Mouse (Mus musculus): ENCODE measurements around the gene Epb41l3. TPM values are rescaled to one million over a fixed set of nuclear protein-coding genes. Genes with fewer than 3 reads are reported as not detected.

The Epb41l3 gene
- polyA plus RNA-seq, 1 experiment from 2014 or later: 55.0 TPM

DNA sequence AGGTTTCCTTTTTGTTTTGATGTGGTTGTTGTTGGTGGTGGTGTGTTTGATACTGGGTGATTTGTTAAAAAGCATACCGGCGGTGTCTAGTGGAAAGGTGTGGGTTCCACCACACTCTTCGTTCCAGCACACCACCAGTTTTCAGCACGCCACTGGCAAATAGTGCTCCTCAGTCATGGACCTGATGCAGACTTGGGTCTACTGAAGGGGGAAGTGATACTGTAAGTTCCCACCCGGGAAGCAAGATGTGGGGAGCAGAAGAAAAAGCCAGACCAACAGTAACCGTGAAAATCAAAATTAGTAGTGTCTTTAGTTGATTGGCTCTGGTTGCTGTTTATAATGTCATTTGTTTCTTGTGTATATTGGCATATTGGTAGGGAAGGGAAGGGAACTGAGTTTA, 124.3 kb downstream of the Epb41l3 start:
- no peaks in the 10 kb centered on the region for H3K9me3 ChIP-seq (replicated peaks)
- WGBS: 90% methylated on average over 6 of the region's 6 CpGs
- no peaks in the 10 kb centered on the region for H3K36me3 ChIP-seq (ENCODE audit: poor library complexity, severe bottlenecking)
- H3K4me2 ChIP-seq: no peak overlapping the region
- H3K9ac ChIP-seq: no peak overlapping the region
- no peak overlapping the region for H3K4me3 ChIP-seq
- H3K4me1 ChIP-seq: peaks cover 5% of the 10 kb centered on the region; the same call in 1 of the 2 replicates
- H3K27ac ChIP-seq: no peak overlapping the region
- no peak for ATAC-seq
- H3K27me3 ChIP-seq: no peaks in the 10 kb centered on the region

- no peak overlapping the region for H3K4me2 ChIP-seq
- whole genome bisulfite sequencing: 96% methylated on average over 8 of the region's 8 CpGs
- no peaks in the 10 kb centered on the region for H3K9me3 ChIP-seq (replicated peaks)
- no peak overlapping the region for H3K4me3 ChIP-seq
- H3K36me3 ChIP-seq (ENCODE audit: poor library complexity, severe bottlenecking): no peaks in the 10 kb centered on the region
- peaks cover 5% of the 10 kb centered on the region; the same call in 1 of the 2 replicates for H3K4me1 ChIP-seq
- no peak overlapping the region for H3K27ac ChIP-seq
- no peaks in the 10 kb centered on the region for H3K27me3 ChIP-seq
- H3K9ac ChIP-seq: no peak overlapping the region
- ATAC-seq: no peak
Measured at GRCm38 (mm10) chr17:69200936-69201335, 125.5 kb downstream of the Epb41l3 start.

GRCm38 (mm10) chr17:69205282-69205999, 130.0 kb downstream of the Epb41l3 start:
- Histone ChIP-seq H3K4me3 (no peak overlapping the region), H3K4me2 (no peak overlapping the region), H3K9me3 (replicated peaks) (no peaks in the 10 kb centered on the region), H3K36me3 (ENCODE audit: poor library complexity, severe bottlenecking) (peaks cover 7% of the 10 kb centered on the region; the same call in 1 of the 2 replicates), H3K4me1 (peaks cover 7% of the 10 kb centered on the region), H3K27me3 (no peaks in the 10 kb centered on the region), H3K9ac (no peak overlapping the region), H3K27ac (no peak overlapping the region)
- 91% methylated on average over 5 of the region's 5 CpGs for WGBS
- ATAC-seq: no peak; the same call in 1 of the 2 replicates

DNA sequence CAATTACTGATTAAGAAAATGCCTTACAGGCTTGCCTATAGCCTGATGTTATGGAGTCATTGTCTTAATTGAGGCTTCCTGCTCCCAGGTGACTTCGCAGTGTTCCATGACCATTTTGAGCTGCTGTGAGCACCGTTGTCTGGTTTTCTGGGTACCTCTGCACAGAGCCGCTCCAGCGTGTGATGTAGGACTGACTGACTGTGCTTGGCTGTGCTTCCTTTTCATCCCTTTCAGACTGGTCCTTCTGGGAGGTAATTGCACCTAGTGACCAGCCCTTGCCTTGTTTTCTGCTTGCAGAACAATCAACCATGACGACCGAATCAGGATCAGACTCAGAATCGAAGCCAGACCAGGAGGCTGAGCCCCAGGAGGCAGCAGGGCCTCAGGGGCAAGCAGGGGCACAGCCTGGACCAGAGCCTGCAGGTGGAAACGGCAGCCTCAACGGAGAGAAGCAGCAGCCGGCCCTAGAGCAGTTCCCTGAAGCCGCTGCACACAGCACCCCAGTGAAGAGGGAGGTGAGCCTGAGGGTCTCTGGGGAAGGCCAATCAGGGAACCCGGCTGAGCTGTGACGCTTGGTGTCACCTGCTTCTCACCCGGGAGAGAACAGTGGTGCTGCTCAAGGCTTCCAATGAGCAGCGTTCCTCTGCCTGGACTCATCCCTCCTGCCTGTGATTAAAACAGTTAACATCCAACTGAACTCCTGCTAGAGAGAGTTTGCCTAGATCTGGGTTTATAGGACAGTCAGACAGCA, 132.3 kb downstream of the Epb41l3 start:
- H3K4me3 ChIP-seq: no peak overlapping the region
- 24% methylated on average over 15 of the region's 15 CpGs for WGBS
- H3K27ac ChIP-seq: no peak overlapping the region; the same call in 1 of the 2 replicates
- H3K36me3 ChIP-seq (ENCODE audit: poor library complexity, severe bottlenecking): peaks cover 12% of the 10 kb centered on the region; the same call in 1 of the 2 replicates
- H3K4me1 ChIP-seq: peaks cover 7% of the 10 kb centered on the region
- H3K9ac ChIP-seq: no peak overlapping the region
- peak; percentile 71 for ATAC-seq
- no peak overlapping the region for H3K4me2 ChIP-seq
- H3K27me3 ChIP-seq: no peaks in the 10 kb centered on the region
- no peaks in the 10 kb centered on the region for H3K9me3 ChIP-seq (replicated peaks)

DNA sequence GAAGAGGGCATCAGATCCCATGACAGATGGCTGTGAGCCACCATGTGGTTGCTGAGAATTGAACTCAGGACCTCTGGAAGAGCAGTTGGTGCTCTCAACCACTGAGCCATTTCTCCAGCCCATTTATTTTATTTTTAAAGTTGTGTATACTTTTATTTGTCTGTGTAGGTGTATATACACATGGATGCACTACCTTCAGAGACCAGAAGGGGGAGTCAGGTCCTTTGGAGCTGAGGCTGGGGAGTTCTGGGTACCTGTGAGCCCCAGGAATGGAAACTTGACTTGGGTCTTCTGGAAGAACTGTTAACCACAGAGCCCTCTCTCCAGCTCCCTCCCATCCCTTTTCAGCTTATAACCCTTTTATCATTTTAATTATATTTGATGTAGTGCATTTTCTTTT, 135.6 kb downstream of the Epb41l3 start:
- H3K27me3 ChIP-seq: no peaks in the 10 kb centered on the region
- no peaks in the 10 kb centered on the region for H3K9me3 ChIP-seq (replicated peaks)
- no peak overlapping the region for H3K4me2 ChIP-seq
- no peak overlapping the region for H3K9ac ChIP-seq
- peaks cover 22% of the 10 kb centered on the region; the same call in 1 of the 2 replicates for H3K36me3 ChIP-seq (ENCODE audit: poor library complexity, severe bottlenecking)
- H3K4me1 ChIP-seq: peaks cover 7% of the 10 kb centered on the region
- no peak overlapping the region for H3K4me3 ChIP-seq
- no peak overlapping the region for H3K27ac ChIP-seq
- no peak for ATAC-seq

DNA sequence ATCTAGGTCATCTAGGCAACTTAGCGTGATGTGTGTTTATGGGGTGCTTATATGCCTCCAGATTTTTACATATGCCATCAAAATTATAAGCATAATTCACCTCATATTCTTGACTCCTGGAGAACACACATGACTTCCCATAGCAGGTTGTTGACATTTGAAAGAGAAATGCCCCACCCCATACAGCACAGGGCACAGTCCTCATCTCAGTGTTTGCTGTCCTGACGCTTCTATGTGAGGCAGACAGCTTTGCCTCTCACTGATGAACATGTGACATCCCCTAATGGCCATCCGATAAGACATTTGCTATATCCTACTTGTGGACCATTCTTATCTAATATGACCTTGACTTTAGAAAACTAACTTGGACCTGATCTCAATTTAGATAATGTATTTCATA, 140.6 kb downstream of the Epb41l3 start:
- WGBS: 97% methylated on average over 3 of the region's 3 CpGs
- no peak overlapping the region for H3K9ac ChIP-seq
- H3K4me3 ChIP-seq: no peak overlapping the region
- no peaks in the 10 kb centered on the region for H3K27me3 ChIP-seq
- peaks cover 17% of the 10 kb centered on the region for H3K36me3 ChIP-seq (ENCODE audit: poor library complexity, severe bottlenecking)
- no peaks in the 10 kb centered on the region for H3K9me3 ChIP-seq (replicated peaks)
- ATAC-seq: no peak
- H3K4me1 ChIP-seq: no peaks in the 10 kb centered on the region
- H3K4me2 ChIP-seq: no peak overlapping the region
- no peak overlapping the region for H3K27ac ChIP-seq

DNA sequence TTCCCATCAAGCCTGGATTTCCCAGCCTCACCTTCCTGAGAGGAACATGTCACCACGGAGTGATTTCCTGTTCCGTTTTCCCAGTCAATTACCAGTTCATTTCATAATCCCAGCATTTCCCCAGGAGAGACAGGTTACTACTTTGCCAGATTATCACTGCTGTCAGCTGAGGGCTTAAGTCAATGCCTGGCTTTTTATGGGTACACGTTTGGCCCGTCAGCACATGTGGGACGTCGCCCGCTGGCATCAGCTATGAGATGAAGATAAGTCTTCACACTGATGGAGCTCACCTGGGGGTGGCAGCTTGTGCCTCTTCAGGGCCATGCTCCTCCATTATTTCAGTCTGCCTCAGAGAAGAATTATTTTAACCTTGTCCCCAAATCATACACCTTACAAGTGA, 145.4 kb downstream of the Epb41l3 start:
- H3K27me3 ChIP-seq: no peaks in the 10 kb centered on the region
- H3K4me2 ChIP-seq: no peak overlapping the region
- no peak overlapping the region for H3K4me3 ChIP-seq
- H3K9ac ChIP-seq: no peak overlapping the region
- no peak for ATAC-seq
- 86% methylated on average over 7 of the region's 7 CpGs for WGBS
- peaks cover 14% of the 10 kb centered on the region for H3K36me3 ChIP-seq (ENCODE audit: poor library complexity, severe bottlenecking)
- no peak overlapping the region for H3K27ac ChIP-seq
- H3K9me3 ChIP-seq (replicated peaks): no peaks in the 10 kb centered on the region
- 0 out of 2 replicates have a peak, but pooled peaks cover 6% of the 10 kb centered on the region for H3K4me1 ChIP-seq

DNA sequence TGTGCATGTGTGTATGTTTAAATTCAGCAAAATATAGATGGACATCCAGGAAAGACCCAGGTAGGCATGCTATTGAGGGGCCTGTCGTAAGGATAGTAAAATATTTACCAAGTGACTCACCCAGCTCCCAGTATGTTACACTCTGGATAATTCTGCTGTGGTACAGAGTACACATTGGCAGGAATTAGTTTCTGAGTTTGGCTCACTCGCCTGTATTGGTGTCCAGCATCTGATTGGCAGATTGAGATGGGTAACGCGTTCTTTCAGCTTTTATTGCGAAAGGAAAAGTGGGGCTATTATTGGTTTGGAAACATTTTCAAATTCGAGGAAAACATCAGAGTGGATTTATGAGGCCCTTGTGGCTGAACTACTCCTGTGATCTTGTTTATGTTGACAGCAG, 145.9 kb downstream of the Epb41l3 start:
- no peaks in the 10 kb centered on the region for H3K9me3 ChIP-seq (replicated peaks)
- no peak for ATAC-seq
- H3K27ac ChIP-seq: no peak overlapping the region
- 0 out of 2 replicates have a peak, but pooled peaks cover 6% of the 10 kb centered on the region for H3K4me1 ChIP-seq
- H3K36me3 ChIP-seq (ENCODE audit: poor library complexity, severe bottlenecking): peaks cover 14% of the 10 kb centered on the region
- H3K4me2 ChIP-seq: no peak overlapping the region
- no peak overlapping the region for H3K9ac ChIP-seq
- no peaks in the 10 kb centered on the region for H3K27me3 ChIP-seq
- 82% methylated on average over 6 of the region's 6 CpGs for WGBS
- H3K4me3 ChIP-seq: no peak overlapping the region

DNA sequence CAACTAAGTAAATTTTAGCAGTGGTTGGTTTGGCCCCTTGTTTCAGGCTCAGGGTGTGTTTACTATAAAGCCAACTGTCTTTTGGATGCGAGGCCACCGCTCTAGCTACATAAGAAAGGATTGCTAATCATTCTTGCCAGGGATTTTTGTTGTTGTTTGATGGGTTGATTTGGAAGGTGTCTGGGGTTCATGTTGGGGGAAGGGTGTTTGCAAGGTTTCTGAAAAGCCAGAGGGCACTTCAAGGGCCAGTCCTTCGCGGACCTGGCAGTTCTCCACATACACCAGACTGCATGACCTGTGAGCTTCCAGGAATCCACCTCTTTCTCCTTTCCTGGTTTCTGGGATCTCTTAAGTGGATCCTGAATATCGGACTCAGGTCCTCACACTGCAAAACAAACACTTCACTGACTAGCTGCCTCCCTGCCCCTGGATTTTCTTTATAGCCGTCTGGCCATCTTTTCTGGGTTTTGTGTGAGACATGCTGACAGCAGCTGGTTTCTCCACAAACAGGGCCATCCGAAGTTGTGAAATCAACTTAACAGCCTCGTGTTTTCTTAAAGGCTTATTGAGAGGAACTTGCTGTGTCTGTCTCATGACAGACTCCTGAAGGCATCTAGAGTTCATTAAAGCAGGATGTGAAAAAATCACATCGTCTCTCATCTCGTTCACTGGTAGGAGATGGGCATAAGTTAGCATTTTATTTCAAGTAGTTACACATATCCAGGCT, 146.6 kb downstream of the Epb41l3 start:
- Histone ChIP-seq H3K4me2 (no peak overlapping the region), H3K4me3 (no peak overlapping the region), H3K27ac (no peak overlapping the region), H3K27me3 (no peaks in the 10 kb centered on the region), H3K9ac (no peak overlapping the region), H3K4me1 (peaks cover 11% of the 10 kb centered on the region), H3K36me3 (ENCODE audit: poor library complexity, severe bottlenecking) (peaks cover 14% of the 10 kb centered on the region), H3K9me3 (replicated peaks) (no peaks in the 10 kb centered on the region)
- no peak for ATAC-seq
- WGBS: 55% methylated on average over 10 of the region's 10 CpGs

- no peak for ATAC-seq
- no peaks in the 10 kb centered on the region for H3K27me3 ChIP-seq
- peaks cover 37% of the 10 kb centered on the region for H3K4me1 ChIP-seq
- peaks cover 8% of the 10 kb centered on the region; the same call in 1 of the 2 replicates for H3K36me3 ChIP-seq (ENCODE audit: poor library complexity, severe bottlenecking)
- H3K9me3 ChIP-seq (replicated peaks): no peaks in the 10 kb centered on the region
- H3K9ac ChIP-seq: no peak overlapping the region
- H3K4me3 ChIP-seq: no peak overlapping the region
- 88% methylated on average over 7 of the region's 7 CpGs for WGBS
- no peak overlapping the region for H3K4me2 ChIP-seq
- no peak overlapping the region for H3K27ac ChIP-seq
Measured at GRCm38 (mm10) chr17:69225996-69226395, 150.5 kb downstream of the Epb41l3 start.

DNA sequence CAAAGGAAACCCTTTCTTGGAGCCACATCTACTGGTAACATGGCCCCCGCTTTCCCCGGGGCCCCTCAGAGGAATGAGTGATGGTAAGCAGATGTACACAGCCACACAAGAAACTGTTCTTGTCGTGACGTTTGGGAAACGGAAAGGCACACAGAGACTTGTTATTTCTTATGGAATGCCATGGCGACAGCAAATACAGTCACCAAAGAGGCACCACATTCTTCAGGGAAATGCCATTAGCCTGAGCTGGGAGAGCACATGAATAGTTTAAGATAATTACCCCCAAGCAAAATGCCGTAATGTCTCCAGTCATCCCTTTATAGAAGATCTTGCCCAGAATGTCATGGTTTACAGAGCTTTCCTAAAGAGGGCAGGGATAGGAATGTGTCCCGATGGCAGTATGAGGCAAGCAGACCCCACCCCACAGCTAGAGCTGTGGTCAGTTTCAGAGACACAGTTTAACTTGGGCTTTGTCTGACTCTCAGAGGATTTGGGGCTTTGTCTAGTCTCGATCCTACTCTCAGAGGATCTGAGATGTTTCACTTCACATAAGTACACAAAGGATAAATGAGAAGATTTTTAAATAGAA, 152.0 kb downstream of the Epb41l3 start:
- no peaks in the 10 kb centered on the region for H3K9me3 ChIP-seq (replicated peaks)
- H3K4me2 ChIP-seq: no peak overlapping the region
- H3K4me1 ChIP-seq: peaks cover 40% of the 10 kb centered on the region
- H3K9ac ChIP-seq: no peak overlapping the region
- WGBS: 51% methylated on average over 9 of the region's 9 CpGs
- no peak for ATAC-seq
- no peak overlapping the region for H3K4me3 ChIP-seq
- H3K27ac ChIP-seq: no peak overlapping the region
- peaks cover 8% of the 10 kb centered on the region; the same call in 1 of the 2 replicates for H3K36me3 ChIP-seq (ENCODE audit: poor library complexity, severe bottlenecking)
- no peaks in the 10 kb centered on the region for H3K27me3 ChIP-seq

All from forebrain, embryonic 13.5 days (tissue).